Mouse (Mus musculus): Measurements from ENCODE around the gene Cux1. TPM values are rescaled to one million over a fixed set of nuclear protein-coding genes. Genes with fewer than 3 reads are reported as not detected.

Cux1 gene
- polyA plus RNA-seq, 1 experiment from 2014 or later = 131 TPM

- Histone ChIP-seq H3K36me3 (ENCODE audit: inconsistent target) (no peaks in the 10 kb centered on the region), H3K79me2 (ENCODE audit: inconsistent target) (peaks cover 66% of the 10 kb centered on the region)
- WGBS (ENCODE audit: missing documents) = 94% methylated on average over 5 of the region's 5 CpGs
These were observed 121.3 kb downstream of the Cux1 start for GRCm38 (mm10) chr5:136445967-136446366.

DNA sequence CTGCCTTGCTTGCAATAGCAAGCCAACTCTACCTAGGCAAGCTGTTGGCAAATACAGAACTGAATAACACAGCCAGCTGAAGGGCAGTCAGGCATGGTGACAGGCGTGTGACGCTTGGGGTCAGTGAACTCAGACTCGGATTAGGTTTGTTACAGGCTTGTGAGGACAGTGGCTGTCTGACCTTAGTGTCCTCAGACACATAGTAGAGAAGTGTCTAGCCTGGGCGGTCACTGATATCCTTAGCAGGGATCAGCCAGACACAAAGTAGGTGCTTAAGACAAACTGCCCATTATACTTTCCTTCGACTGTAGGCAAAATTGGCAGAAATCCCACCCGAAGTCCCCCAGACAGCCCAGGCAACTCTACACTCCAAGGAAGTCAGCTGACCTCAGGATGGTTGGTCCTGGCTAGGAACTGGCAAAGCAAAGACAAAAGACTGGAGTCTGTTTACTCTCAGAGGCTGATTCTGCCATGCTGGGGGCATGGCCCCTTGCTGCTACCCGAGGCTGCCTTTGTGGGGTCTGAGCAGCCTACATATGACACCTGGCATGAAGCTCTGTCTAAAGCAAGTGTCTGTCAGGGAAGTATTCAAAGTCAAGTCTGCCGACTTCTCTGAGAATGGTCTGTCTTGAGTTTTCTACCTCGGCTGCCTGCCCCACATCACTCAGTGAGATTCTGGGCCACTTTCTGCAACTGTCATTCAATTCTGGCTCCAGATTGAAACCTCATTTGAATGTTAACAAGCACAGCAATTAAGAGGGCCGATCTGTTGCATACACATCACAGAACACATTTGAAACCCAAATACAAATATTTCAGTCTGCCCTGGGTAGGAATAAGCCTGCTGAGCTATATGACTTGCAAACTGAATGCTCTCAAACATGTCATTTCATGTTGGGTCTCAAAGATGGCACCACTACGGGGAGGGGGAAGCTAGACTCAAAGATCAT lies 124.8 kb downstream of the Cux1 start:
- Histone ChIP-seq H3K36me3 (ENCODE audit: inconsistent target) (no peaks in the 10 kb centered on the region), H3K4me3 (ENCODE audit: inconsistent target) (no peak overlapping the region), H3K79me2 (ENCODE audit: inconsistent target) (peaks cover 62% of the 10 kb centered on the region), H3K27ac (no peak overlapping the region)
- 94% methylated on average over 8 of the region's 11 CpGs for WGBS (ENCODE audit: missing documents)

More at GRCm38 (mm10) chr5:136445967-136446366, 121.3 kb downstream of the Cux1 start:
- Histone ChIP-seq H3K4me3 (ENCODE audit: inconsistent target) (no peak overlapping the region), H3K27ac (no peak overlapping the region)

DNA sequence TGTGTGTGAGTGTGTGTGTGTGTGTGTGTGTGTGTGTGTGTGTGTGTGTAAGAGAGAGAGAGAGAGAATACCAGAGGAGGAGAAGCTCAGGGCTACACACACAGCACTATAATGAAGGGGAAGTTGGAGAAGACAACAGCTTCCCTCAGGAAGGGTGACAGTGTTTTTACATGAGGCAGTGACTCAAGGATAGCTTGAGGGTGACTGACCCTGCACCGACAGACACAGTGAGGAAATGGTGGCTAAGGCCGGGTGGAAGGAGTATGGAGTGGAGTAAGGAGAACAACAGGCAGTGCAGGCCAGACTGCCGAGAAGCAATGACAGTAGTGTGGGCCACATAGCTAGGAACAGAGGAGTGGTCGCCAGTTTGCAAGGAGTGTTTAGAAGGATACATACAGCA lies 137.6 kb downstream of the Cux1 start:
- Histone ChIP-seq H3K4me3 (ENCODE audit: inconsistent target) (no peak overlapping the region), H3K27ac (peak overlapping the region; percentile 93)
- 11% methylated on average over 4 of the region's 4 CpGs for WGBS (ENCODE audit: missing documents)

DNA sequence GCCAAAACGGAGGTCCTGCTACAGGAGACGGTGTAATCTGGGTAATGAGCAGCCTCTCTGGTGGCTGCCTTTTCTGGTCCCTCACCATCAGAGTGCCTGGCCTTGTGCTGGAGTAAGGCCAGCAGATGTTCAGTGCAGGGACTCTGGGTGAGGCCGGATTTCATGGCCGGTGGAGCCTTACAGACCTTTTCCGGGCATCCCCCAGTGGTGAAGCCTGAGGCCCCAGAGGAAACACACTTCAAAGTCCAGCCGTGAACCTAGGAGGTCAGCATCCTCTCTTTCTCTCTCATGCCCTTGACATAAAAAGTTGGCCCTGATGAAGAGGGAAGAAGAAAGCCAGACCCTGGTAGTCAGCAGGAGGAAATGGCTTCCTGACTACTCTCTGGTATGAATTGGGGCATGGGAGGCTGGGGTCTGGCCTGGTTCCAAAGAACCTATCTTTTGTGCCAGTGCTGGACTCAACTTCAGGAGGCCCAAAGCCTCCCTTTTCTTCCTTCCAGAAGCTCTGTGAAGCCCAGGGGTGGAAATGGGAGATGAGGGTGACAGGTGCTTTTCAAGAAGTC lies 138.7 kb downstream of the Cux1 start:
- Histone ChIP-seq H3K4me3 (ENCODE audit: inconsistent target) (no peak overlapping the region), H3K79me2 (ENCODE audit: inconsistent target) (peaks cover 62% of the 10 kb centered on the region), H3K36me3 (ENCODE audit: inconsistent target) (no peaks in the 10 kb centered on the region), H3K27ac (peak overlapping the region; percentile 93)
- WGBS (ENCODE audit: missing documents) = 58% methylated on average over 6 of the region's 6 CpGs

More for the DNA sequence above, 137.6 kb downstream of the Cux1 start:
- no peaks in the 10 kb centered on the region for H3K36me3 ChIP-seq (ENCODE audit: inconsistent target)
- H3K79me2 ChIP-seq (ENCODE audit: inconsistent target) = peaks cover 56% of the 10 kb centered on the region

DNA sequence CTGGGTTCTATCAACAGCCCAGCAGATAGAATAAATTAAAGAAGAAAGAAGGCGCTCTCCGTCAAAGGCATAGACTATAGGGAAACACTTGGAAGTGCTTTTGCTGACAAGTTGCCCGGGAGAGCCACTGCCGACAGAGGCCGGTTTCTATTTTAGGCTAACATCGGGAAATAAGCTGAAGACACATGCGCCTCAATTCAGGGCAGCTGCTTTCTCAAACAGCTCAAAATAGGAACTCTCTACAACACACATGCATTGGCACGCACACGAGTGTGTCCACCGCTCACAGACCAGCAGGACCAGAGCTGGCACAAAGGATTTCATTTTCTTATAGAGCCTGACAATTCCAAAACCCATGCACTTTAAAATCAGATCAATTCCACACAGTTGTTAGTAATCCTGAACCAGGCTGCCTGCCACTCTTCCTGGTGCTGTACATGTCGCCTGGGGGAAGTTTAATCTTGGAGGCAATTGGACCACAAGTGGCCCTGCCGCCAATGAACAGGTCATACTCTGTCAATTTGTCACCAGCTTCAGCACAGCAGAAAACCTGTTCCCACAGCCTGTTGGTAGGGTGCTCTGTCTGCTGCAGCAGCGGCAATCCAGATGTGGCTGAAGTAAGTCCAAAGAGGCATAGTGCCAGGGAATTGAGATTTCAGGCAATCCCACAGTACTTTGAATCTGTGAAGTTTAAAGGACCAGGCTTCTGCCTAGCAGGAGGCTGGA lies 139.4 kb downstream of the Cux1 start:
- WGBS (ENCODE audit: missing documents) = 21% methylated on average over 13 of the region's 13 CpGs
- no peak overlapping the region for H3K4me3 ChIP-seq (ENCODE audit: inconsistent target)

GRCm38 (mm10) chr5:136427121-136427771 lies 140.0 kb downstream of the Cux1 start:
- Histone ChIP-seq H3K36me3 (ENCODE audit: inconsistent target) (no peaks in the 10 kb centered on the region), H3K27ac (peak overlapping the region; percentile 93), H3K4me3 (ENCODE audit: inconsistent target) (no peak overlapping the region), H3K79me2 (ENCODE audit: inconsistent target) (peaks cover 65% of the 10 kb centered on the region)
- WGBS (ENCODE audit: missing documents) = 90% methylated on average over 4 of the region's 4 CpGs

More for the DNA sequence above, 139.4 kb downstream of the Cux1 start:
- Histone ChIP-seq H3K36me3 (ENCODE audit: inconsistent target) (no peaks in the 10 kb centered on the region), H3K27ac (peak overlapping the region; percentile 93), H3K79me2 (ENCODE audit: inconsistent target) (peaks cover 62% of the 10 kb centered on the region)

DNA sequence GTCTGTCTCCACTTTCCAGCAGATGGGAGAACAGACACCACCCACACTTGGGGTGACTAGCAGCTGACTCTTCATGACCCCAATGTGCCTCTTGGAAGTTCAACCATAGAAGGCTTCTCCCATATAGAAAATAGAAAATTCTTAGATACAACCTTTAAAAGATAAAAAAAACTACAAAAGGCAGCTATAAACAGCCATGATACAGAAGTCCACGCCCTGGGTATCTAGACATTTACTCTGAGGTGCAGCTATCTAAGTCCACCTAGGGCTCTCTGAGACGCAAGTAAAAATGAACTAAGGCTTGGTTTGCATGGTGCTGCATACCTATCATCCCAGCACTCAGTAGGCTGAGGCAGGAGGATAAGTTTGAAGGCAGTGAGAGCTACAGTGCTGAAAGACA lies 144.3 kb downstream of the Cux1 start:
- H3K27ac ChIP-seq = no peak overlapping the region
- no peaks in the 10 kb centered on the region for H3K36me3 ChIP-seq (ENCODE audit: inconsistent target)
- WGBS (ENCODE audit: missing documents) = 100% methylated on average over 2 of the region's 2 CpGs
- H3K4me3 ChIP-seq (ENCODE audit: inconsistent target) = no peak overlapping the region
- H3K79me2 ChIP-seq (ENCODE audit: inconsistent target) = peaks cover 94% of the 10 kb centered on the region

GRCm38 (mm10) chr5:136421885-136422284 lies 145.4 kb downstream of the Cux1 start:
- Histone ChIP-seq H3K27ac (peak overlapping the region; percentile 47), H3K36me3 (ENCODE audit: inconsistent target) (no peaks in the 10 kb centered on the region), H3K4me3 (ENCODE audit: inconsistent target) (no peak overlapping the region), H3K79me2 (ENCODE audit: inconsistent target) (peaks cover 98% of the 10 kb centered on the region)
- 60% methylated on average over 3 of the region's 3 CpGs for WGBS (ENCODE audit: missing documents)

GRCm38 (mm10) chr5:136421316-136421715 lies 146.0 kb downstream of the Cux1 start:
- Histone ChIP-seq H3K79me2 (ENCODE audit: inconsistent target) (peaks cover 95% of the 10 kb centered on the region), H3K27ac (peak overlapping the region; percentile 47), H3K4me3 (ENCODE audit: inconsistent target) (no peak overlapping the region), H3K36me3 (ENCODE audit: inconsistent target) (no peaks in the 10 kb centered on the region)
- 67% methylated on average over 3 of the region's 3 CpGs for WGBS (ENCODE audit: missing documents)

DNA sequence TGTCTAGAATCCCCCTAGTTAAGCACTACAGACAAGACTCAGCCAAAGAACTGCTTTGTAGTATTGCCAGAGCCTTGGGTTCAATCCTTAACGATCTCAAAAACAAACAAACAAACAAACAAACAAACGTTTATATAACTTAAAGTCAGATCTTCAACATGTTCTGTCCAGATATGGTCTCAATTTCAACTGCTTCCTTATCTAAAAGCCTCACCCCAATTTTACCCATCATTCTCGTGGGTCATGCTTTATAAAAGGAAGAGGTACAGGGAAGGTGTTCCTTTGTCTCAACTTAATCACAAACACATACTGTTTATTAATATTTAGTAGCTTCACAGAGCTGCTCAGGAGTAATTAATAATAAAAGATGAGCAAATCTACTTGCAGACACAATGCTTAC lies 146.9 kb downstream of the Cux1 start:
- H3K79me2 ChIP-seq (ENCODE audit: inconsistent target) = peaks cover 85% of the 10 kb centered on the region
- no peaks in the 10 kb centered on the region for H3K36me3 ChIP-seq (ENCODE audit: inconsistent target)
- WGBS (ENCODE audit: missing documents) = 76% methylated on average over 3 of the region's 3 CpGs
- H3K27ac ChIP-seq = no peak overlapping the region
- no peak overlapping the region for H3K4me3 ChIP-seq (ENCODE audit: inconsistent target)

- WGBS (ENCODE audit: missing documents) = 92% methylated on average over 4 of the region's 4 CpGs
- Histone ChIP-seq H3K79me2 (ENCODE audit: inconsistent target) (peaks cover 66% of the 10 kb centered on the region), H3K4me3 (ENCODE audit: inconsistent target) (no peak overlapping the region), H3K36me3 (ENCODE audit: inconsistent target) (no peaks in the 10 kb centered on the region), H3K27ac (no peak overlapping the region)
These were observed 149.4 kb downstream of the Cux1 start for GRCm38 (mm10) chr5:136417891-136418290.

- Histone ChIP-seq H3K4me3 (ENCODE audit: inconsistent target) (no peak overlapping the region), H3K36me3 (ENCODE audit: inconsistent target) (no peaks in the 10 kb centered on the region), H3K27ac (peak overlapping the region; percentile 32), H3K79me2 (ENCODE audit: inconsistent target) (peaks cover 66% of the 10 kb centered on the region; the same call in 1 of the 2 replicates)
- 73% methylated on average over 2 of the region's 2 CpGs for WGBS (ENCODE audit: missing documents)
These were observed 152.8 kb downstream of the Cux1 start for GRCm38 (mm10) chr5:136414479-136414878.

GRCm38 (mm10) chr5:136410681-136411181 lies 156.6 kb downstream of the Cux1 start:
- Histone ChIP-seq H3K27ac (no peak overlapping the region), H3K4me3 (ENCODE audit: inconsistent target) (no peak overlapping the region), H3K36me3 (ENCODE audit: inconsistent target) (peaks cover 10% of the 10 kb centered on the region; the same call in 1 of the 2 replicates), H3K79me2 (ENCODE audit: inconsistent target) (peaks cover 48% of the 10 kb centered on the region; the same call in 1 of the 2 replicates)
- WGBS (ENCODE audit: missing documents) = 29% methylated on average over 7 of the region's 7 CpGs

- Histone ChIP-seq H3K79me2 (ENCODE audit: inconsistent target) (peaks cover 27% of the 10 kb centered on the region; the same call in 1 of the 2 replicates), H3K27ac (no peak overlapping the region), H3K4me3 (ENCODE audit: inconsistent target) (no peak overlapping the region), H3K36me3 (ENCODE audit: inconsistent target) (peaks cover 10% of the 10 kb centered on the region; the same call in 1 of the 2 replicates)
These were observed 160.9 kb downstream of the Cux1 start for GRCm38 (mm10) chr5:136406357-136406756.

Measured in macrophage (primary cell).